Mouse (Mus musculus) naive thymus-derived CD4-positive, alpha-beta T cell, adult 2 months (primary cell): ENCODE data around the gene Dnajb8.

Experiments
- DNase-seq: peaks from one replicate; pipeline ENCODE4 v3.0.0-alpha.2; 2011; ENCODE audit warnings: low read depth

Dnajb8 gene

DNA sequence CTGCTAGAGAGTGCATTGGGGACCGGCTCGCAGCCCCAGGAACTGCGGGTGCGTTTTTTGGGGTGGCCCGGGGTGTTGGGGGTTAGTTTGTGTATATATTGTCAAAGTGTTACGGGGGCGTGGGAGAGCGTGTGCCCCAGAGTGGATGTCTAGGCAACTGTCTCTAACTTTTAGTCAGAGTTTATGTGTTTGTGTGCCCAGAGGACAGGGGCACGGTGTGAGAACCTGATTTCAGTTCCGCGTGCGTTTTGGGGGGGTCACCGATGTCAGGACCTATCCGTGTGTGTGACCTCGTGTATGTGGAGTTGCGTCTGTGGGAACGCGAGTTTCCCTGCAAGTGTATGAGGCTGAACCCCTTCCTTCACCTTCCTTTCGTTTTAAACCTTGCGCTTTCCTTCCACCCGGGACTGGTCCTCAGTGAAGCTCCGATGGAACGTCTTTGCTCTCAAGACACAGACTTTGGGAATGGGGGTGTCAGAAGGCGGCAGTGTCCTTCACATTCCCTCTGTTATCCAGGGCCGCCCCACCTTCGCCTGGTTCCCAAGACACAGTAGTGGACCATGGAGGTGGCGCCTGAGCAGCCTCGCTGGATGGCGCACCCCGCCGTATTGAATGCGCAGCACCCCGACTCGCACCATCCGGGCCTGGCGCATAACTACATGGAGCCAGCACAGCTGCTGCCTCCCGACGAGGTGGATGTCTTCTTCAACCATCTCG is 22.9 kb upstream of the Dnajb8 start:
- no peak for DNase-seq

DNA sequence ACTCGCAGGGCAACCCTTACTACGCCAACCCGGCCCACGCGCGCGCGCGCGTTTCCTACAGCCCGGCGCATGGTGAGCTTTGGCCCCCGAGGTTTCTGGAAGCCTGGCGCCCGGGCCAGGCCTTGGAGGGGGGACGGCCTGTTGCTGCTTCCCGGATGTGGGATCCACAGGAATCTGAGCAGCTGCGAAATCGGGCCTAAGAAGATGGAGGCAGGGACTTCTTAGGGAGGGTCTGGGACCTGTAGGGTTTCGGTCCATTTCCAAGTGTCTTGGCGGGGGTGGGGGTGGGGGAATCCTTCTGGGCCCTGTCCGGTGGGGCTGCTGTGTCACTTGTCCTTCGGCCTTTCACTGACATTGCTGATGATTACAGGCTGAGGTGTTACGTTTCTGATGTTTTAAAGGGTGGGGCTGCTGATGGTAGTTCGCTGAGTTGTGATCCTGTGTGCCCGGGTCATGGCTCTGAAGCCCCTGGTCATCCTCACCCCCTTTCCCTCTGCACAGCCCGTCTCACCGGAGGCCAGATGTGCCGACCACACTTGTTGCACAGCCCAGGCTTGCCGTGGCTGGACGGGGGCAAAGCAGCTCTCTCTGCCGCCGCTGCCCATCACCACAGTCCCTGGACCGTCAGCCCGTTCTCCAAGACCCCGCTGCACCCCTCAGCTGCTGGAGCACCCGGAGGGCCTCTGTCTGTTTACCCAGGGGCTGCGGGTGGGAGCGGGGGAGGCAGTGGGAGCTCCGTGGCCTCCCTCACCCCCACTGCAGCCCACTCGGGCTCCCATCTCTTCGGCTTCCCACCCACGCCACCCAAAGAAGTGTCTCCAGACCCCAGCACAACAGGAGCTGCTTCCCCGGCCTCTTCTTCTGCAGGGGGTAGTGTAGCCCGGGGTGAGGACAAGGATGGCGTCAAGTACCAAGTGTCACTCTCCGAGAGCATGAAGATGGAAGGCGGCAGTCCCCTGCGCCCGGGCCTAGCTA is 22.1 kb upstream of the Dnajb8 start:
- DNase-seq, result no peak

DNA sequence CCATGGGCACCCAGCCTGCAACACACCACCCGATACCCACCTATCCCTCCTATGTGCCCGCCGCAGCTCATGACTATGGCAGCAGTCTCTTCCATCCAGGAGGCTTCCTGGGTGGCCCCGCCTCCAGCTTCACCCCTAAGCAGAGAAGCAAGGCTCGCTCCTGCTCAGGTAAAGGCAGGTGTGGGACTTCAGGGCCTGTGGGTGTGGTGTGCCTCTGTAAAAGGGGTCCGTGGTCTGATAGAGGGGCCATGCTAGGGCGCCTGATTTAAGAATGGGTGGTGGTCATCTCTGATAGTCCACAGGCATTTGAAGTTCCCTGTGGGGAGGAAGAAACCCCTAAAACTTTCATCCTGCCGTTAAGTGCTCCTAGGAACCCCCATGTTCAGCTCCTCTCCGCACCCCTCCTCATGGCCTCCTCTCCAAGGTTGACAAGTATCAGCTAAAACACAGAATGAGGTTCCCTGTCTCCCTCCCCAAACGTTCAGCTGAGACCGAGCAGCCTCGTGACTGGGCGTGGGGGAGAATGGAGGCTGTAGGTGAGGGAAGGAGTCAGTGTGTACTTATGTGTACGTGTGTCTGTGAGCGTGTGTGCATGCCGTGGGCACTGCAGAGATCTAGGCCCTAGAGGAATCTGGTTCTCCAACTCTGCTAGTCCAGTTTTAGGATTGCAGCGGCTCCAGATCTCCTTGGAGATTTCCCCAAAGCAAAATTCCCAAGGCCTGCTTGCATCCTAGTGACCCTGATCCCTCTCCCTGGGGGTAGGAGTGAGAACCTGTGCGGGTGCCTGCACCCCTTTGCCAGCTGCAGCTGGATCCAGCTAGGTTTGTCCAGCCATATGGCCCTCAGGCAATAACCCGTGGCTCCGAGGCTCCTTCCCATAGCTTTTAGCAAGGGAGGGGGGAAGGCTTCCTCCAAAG is 21.1 kb upstream of the Dnajb8 start:
- DNase-seq, result no peak

DNA sequence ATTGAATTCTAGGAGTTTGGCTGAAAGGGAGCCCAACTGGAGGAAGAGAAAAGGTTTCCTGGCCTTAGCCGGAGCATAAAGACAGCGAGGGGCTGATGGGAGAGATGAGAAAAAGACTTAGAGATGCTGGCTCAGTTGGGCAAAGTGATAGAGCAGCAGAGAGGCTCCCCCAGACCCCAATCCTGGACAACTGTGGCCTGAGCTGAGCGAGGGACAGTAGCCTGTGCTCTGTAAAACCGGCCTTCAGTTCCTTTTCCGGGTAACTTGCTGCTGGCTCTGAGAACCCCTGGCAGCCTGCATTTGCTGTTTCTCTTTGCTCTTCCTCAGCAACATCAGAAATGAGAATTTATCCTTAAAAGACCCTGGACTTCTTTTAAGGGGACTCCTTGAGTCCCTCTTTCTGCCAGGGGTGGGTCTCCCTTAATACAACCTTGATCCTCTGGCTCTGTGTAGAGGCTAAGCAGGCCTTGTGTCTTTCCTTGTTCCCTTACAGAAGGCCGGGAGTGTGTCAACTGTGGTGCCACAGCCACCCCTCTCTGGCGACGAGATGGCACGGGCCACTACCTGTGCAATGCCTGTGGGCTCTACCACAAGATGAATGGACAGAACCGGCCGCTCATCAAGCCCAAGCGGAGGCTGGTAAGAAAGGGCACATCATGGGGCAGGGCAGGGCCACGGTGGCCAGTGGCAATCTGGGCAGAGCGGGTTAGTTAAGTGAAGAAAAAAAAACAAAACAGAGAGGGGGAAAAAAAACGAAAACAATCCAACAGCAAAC is 20.0 kb upstream of the Dnajb8 start:
- no peak for DNase-seq

DNA sequence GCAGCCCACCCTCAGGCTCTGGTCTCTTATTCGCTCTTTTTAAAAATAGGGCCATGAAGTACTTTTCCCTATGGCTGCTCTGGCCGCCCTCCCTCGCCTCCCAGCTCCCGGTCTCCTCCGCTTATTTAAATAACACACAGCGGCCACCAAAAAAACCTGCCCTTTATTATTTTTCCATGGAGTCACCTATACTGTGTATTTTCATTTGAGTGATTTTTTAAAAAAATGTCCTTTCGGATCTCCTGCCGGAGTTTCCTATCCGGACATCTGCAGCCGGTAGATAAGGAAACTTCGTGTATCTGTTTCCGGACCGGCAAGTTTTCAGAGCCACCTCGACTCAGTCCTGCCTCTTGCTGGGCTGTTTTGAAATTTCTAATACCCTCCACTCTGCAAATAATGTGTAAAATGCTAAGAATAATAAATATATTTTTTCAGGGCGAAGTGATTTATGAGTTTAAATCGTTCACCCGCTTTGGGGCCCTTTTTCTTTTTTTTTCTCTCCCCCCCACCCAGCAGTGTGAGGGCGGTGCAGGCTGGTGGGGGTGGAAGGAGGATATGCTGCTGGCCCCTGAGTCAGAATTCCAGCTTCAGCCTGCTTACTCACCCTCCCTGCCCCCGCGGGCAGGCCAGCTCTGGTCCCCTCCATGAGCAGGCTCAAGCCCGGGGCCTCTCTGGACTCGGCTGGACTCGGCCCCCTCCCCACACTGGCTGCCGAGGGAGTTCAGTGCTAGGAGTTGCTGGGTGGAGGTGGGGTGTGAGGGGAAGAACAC is 19.0 kb upstream of the Dnajb8 start:
- no peak for DNase-seq

DNA sequence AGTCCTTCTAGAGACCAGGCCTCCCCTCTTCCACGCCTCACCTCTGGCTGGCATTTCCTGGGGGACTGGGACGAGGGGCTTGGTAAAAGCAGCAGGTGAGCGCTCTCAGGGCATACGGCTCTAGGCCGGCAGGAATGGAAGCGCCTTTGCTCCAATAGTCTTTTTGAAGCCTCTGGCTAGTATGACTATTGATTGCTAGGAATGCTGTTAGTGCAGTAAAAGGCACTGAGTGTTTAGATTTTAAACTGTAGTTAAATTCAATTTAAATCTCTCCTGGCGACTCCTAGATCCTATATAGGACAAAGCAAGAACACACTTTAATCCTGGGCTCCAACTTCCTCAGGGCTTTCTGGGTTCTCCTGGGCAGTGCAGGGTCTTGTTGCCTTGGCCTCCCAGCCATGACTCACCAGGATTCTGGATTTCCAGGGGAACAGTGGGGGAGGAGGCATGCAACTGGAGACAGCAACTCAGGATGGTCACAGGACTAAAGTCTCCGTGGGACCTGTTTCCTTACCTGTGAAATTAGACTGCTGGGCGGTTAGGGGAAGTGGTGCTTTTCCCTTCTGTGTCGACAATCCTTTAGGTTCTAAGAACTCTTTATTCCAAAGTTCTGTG is 18.2 kb upstream of the Dnajb8 start:
- DNase-seq, result no peak

DNA sequence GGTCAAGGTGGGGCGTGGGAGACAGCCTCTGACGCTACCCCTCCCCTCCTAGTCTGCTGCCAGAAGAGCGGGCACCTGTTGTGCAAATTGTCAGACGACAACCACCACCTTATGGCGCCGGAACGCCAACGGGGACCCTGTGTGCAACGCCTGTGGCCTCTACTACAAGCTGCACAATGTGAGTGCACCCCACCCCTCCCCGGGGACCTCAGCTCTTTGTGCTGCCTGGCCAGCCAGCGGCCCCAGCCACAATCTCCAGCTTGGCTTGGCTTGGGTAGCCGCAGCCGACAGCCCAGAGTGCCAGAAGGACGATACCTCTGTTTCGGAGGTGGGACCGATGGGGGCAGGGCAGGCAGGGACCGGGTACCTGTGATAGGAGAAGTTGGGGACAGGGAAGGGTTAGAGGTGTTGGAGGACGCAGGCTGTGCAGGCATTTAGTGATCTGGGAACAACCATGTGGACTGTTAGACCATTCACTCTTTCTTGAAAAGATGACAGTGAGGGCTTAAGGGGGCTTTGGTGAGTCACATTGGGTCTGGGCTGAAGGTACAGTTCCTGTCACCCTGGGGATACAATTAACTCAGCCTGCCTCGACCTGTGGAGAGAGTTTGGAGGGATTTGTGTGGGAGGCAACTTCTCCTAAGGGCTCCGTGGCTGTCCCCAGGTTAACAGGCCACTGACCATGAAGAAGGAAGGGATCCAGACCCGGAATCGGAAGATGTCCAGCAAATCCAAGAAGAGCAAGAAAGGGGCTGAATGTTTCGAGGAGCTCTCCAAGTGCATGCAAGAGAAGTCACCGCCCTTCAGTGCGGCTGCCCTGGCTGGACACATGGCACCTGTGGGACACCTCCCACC is 17.3 kb upstream of the Dnajb8 start:
- no peak for DNase-seq

DNA sequence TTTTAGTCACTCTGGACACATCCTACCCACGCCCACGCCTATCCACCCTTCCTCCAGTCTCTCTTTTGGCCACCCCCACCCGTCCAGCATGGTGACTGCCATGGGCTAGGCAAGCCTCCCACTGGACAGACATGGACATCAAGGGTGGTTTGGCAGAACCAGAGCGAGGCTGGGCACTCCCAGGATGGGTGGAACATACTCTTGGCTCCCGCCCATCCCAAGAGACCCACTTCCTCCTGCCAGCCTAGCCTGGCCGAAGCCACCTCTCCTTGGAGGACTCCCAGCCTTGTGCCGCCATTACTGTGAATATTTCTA is 16.7 kb upstream of the Dnajb8 start:
- DNase-seq, result no peak

DNA sequence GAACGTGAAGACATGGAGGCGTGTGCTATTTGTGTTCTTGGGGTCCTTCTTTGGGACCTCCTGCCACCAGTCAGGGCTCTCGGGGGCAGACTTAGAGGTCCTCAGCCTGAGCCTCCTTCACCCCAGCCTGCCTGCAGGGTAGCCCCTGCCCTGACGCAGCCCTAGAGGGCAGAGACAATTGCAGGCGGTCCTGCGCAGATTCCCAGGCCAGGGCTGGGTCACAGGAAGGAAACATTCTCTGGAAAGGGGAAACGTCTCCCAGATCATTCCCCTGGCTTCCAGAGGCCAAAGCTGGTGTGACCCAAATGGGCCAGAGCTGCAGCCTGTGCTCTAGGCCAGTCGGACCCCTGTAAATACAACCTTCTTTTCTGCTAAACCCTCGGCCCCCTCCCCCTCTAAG is 16.1 kb upstream of the Dnajb8 start:
- no peak for DNase-seq

DNA sequence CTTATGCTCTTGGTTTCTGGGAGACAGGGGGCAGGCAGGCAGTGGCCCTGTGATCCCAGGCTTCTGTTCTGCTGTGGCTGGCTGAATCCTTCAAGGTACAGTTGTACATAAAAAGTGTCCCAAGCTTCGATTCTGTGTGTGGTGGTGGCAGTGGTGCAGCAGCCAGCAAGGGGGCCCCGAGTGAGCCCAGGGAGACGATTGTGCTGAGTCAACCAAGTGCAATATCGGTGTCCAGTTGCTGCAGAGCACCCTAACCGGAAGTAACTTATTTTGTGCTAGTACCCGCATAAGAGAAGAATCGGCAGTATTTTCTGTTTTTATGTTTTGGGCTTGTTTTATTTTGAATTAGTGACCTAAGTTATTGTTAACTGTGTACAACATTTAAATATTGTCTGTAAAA is 15.5 kb upstream of the Dnajb8 start:
- no peak for DNase-seq

DNA sequence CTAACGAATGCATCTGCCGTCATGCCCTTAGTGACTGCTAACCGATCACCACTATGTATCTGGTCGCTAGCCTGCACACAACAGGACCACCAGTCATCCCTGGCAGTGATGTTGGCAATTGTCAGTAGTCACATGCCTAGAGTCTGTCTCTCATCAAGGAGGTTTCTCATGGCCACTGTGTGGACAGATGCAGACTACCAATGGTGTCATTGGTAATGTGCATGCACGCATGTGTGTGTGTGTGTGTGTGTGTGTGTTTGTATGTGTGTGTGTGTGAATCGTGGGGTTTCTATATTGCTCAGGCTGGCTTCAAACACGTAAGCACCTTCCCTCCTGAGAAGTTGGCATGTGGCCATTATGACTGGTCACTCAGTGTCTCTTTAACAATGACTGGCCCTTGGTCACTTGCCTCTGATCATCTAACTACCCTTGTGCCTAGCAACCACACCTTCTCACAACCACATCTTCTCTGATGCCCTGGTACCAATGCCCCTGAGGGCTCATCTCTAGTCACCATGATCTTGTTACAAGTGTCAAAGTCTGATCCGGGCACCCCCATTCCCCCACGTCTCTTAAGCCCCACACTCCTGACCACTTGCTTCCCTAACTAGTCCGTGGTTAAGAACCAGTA is 14.6 kb upstream of the Dnajb8 start:
- no peak for DNase-seq

DNA sequence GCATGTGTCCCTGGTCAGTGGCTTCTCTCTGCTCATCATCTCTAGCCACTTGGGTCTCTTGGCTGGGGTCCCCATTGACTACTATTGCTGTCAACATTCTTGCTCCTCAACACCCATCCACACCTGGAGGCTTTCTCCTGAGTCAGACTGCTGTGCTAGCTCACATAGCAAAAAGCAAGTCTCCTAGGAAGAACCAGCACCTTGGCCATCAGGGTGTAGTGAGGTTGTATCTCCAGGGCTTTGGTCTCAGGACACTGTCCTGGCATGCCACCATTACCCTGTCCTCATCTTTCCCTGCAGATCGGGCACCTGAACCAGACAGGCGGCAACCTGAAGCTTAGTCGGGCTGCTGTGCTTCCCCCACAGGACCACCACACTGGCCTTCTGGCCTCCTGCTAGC is 13.7 kb upstream of the Dnajb8 start:
- DNase-seq, result no peak

DNA sequence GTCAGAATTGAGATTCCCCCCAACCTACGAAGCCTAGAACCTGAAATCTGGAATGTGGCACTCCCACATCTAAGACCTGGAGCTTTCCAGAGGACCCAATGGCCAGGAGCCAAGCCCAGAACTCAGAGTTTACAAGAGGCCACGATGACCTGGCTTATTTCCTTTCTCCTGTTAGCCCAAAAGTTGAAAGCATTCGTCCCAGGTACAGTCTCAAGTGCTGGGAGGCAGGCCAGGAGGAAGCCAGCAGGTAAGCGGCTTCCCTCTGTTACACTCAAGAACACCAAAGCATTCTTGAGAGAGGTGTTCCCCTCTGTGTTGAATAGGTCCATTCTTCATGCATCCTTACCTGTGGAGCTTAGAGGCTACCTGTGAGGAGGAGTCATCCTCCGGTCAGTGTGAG is 12.6 kb upstream of the Dnajb8 start:
- DNase-seq, result no peak

DNA sequence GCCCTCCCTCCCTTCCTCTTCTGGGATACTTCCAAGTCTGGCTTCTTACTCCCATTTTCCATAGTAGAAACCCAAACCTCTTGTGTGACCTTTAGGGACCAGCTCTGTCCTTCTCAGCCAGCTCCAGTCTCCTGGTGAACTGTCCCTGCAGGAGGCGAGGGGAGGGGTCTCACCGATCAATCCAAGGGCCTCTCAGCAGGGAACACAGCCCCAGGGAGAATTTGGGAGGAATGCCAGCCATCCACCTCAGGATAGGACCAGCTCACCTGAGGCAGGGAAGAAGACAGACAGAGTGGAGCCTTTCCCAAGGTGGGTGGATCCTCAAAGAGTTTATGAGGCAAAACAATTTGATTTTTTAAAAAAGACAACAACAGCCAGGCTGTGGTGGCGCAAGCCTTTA is 11.9 kb upstream of the Dnajb8 start:
- no peak for DNase-seq

DNA sequence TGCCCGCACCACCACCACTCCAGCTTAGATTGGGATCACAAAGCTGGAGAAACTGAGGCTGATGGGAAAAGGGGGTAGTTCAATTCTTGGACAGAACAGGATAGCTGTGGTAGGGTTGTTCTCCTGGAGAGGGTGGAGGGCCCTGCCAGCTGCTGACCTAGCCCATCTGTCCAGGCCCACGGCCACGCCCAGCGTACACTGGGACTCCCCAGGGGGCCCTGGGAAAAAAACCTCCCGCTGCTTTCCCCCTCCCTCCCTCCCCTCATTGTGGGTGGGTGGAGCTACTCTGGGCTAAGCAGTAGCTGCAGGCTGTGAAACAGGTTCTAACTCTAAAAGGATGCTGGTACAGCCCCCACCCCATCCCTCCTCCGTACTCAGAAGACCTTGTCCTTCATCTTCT is 6.3 kb upstream of the Dnajb8 start:
- DNase-seq, result no peak

DNA sequence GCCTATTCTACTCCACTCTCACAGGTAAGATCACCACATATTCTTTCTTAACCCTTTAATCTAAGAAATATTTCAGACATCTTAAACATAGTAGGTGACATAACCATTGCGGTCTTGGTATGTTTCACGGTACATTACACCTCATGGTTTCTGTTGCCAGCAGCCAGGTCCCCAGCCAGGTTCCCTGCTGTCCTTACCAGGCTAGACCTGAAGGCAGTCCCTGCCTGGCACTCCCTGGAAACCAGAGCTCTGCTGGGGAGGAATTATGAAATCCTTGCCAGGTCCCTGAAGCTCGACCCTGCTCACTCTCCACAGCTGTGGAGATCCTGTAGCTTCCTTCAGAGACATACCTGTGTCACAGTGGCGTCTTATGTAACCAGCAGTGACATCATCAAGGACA is 5.9 kb upstream of the Dnajb8 start:
- no peak for DNase-seq

DNA sequence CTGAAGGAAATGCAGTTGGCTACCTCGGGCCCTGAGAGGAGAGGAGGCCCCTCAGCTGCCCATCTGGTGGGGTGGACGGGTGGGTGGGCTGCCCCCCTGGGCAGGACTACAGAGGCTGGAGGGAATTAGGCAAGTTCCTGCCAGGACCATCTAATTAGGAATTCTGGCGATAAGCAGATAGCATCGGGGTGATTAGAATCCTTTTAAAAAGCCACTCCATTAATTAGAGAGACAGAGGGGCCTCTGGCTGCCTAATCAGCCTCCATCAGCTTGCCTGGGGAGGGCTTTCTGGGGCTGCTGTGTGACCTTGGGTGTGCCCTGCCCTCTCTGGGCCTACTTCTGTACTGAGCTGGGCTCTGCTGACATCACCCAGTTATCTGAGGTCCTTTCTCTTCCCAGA is 3.0 kb upstream of the Dnajb8 start:
- no peak for DNase-seq

DNA sequence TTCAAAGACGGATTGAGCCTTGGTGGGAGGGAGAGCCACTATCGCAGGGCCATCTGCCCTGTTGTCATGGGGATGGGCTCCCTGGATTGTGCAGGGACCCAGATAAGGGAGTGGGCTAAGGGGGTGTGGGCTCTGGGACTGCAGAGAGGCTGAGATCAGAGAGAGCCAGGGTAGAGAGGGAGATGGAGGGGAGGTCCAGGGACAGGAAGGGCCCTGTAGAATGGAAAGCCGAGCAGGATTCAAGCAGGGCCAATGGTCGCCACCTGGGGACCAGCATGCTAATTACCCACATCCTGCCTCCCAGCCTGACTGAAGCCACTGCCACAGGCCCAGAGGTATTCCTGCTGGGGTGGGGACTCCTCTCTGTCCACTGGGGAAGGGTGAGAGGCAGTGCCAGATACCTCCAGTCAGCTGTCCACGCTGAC is 4.5 kb downstream of the Dnajb8 start:
- no peak for DNase-seq

DNA sequence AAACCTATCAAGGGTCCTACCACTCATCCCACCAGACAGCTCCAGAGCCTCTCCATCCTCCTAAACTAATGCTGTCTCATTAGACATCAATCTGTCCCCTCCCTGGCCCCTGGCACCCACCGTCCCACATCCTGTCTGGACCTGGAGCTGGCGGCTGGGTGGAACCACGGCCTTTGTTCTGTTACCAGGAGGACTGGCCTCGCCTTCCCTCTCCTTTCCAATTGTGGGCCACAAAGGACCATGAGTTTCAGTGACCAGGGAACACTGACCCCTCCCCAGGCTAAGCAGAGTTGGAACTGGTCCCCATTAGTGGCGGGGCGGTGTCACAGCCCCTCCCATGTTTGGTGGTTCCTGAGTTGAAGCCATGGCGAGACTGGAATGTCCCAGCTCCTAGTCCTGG is 5.5 kb downstream of the Dnajb8 start:
- DNase-seq, result no peak
